Mouse (Mus musculus): ENCODE data around the gene 4833420G17Rik. TPM values are rescaled to one million over a fixed set of nuclear protein-coding genes. Genes with fewer than 3 reads are reported as not detected.
A peak's percentile ranks its signal among the peaks of the same experiment; 100 is the strongest.

The 4833420G17Rik gene
- 74.8 and 75.8 TPM in 2 replicates for polyA plus RNA-seq (2016; fragmentation: Nextera tagmentation; extraction: Ambion mirVana)

- peaks cover 15% of the 10 kb centered on the region for H3K4me1 ChIP-seq (replicated peaks)
- peak; percentile 90 for DNase-seq (ENCODE audit: low spot score)
- no peaks in the 10 kb centered on the region for H3K9me3 ChIP-seq
- 10% methylated on average over 57 of the region's 57 CpGs for WGBS
- peaks cover 46% of the 10 kb centered on the region for H3K36me3 ChIP-seq
- peak within 1 kb of the TSS; percentile 83 for H3K4me3 ChIP-seq
- H3K27ac ChIP-seq: peak within 1 kb of the TSS; percentile 89
- no peaks in the 10 kb centered on the region for H3K27me3 ChIP-seq (ENCODE audit: insufficient read depth, poor library complexity, severe bottlenecking)
Measured at GRCm38 (mm10) chr13:119462596-119463560, at the start of gene 4833420G17Rik. 4833420G17Rik (plus strand) TSS chr13:119462768.

GRCm38 (mm10) chr13:119413026-119413425 is 49.5 kb upstream of the 4833420G17Rik start:
- 22% methylated on average over 2 of the region's 2 CpGs for WGBS
- Histone ChIP-seq H3K4me1 (replicated peaks) (peaks cover 7% of the 10 kb centered on the region), H3K27ac (no peak overlapping the region), H3K4me3 (no peak overlapping the region), H3K9me3 (no peaks in the 10 kb centered on the region), H3K27me3 (ENCODE audit: insufficient read depth, poor library complexity, severe bottlenecking) (no peaks in the 10 kb centered on the region), H3K36me3 (no peaks in the 10 kb centered on the region)
- DNase-seq (ENCODE audit: low spot score): no peak

GRCm38 (mm10) chr13:119418479-119418878 is 44.1 kb upstream of the 4833420G17Rik start:
- H3K27ac ChIP-seq: no peak overlapping the region
- no peaks in the 10 kb centered on the region for H3K9me3 ChIP-seq
- H3K4me1 ChIP-seq (replicated peaks): no peaks in the 10 kb centered on the region
- H3K27me3 ChIP-seq (ENCODE audit: insufficient read depth, poor library complexity, severe bottlenecking): no peaks in the 10 kb centered on the region
- no peak overlapping the region for H3K4me3 ChIP-seq
- no peak for DNase-seq (ENCODE audit: low spot score)
- no peaks in the 10 kb centered on the region for H3K36me3 ChIP-seq
- 88% methylated on average over 3 of the region's 3 CpGs for WGBS

- H3K4me3 ChIP-seq: peak overlapping the region; percentile 97
- 26% methylated on average over 8 of the region's 8 CpGs for WGBS
- H3K27me3 ChIP-seq (ENCODE audit: insufficient read depth, poor library complexity, severe bottlenecking): no peaks in the 10 kb centered on the region
- H3K9me3 ChIP-seq: no peaks in the 10 kb centered on the region
- H3K36me3 ChIP-seq: peaks cover 34% of the 10 kb centered on the region
- peak overlapping the region; percentile 100 for H3K27ac ChIP-seq
- peaks cover 21% of the 10 kb centered on the region for H3K4me1 ChIP-seq (replicated peaks)
- DNase-seq (ENCODE audit: low spot score): no peak
Measured at GRCm38 (mm10) chr13:119430164-119430563, 32.4 kb upstream of the 4833420G17Rik start.

GRCm38 (mm10) chr13:119432041-119432440 is 30.5 kb upstream of the 4833420G17Rik start:
- WGBS: 92% methylated on average over 1 of the region's 1 CpGs

GRCm38 (mm10) chr13:119434359-119434758 is 28.2 kb upstream of the 4833420G17Rik start:
- DNase-seq (ENCODE audit: low spot score): no peak
- Histone ChIP-seq H3K27me3 (ENCODE audit: insufficient read depth, poor library complexity, severe bottlenecking) (no peaks in the 10 kb centered on the region), H3K36me3 (peaks cover 69% of the 10 kb centered on the region), H3K4me1 (replicated peaks) (peaks cover 18% of the 10 kb centered on the region), H3K27ac (no peak overlapping the region), H3K9me3 (no peaks in the 10 kb centered on the region), H3K4me3 (no peak overlapping the region)
- WGBS: 92% methylated on average over 7 of the region's 7 CpGs

More at GRCm38 (mm10) chr13:119432041-119432440, 30.5 kb upstream of the 4833420G17Rik start:
- Histone ChIP-seq H3K27ac (no peak overlapping the region), H3K4me3 (no peak overlapping the region), H3K9me3 (no peaks in the 10 kb centered on the region), H3K36me3 (peaks cover 47% of the 10 kb centered on the region), H3K4me1 (replicated peaks) (peaks cover 21% of the 10 kb centered on the region), H3K27me3 (ENCODE audit: insufficient read depth, poor library complexity, severe bottlenecking) (no peaks in the 10 kb centered on the region)
- no peak for DNase-seq (ENCODE audit: low spot score)

GRCm38 (mm10) chr13:119442244-119442643 is 20.3 kb upstream of the 4833420G17Rik start:
- Histone ChIP-seq H3K27me3 (ENCODE audit: insufficient read depth, poor library complexity, severe bottlenecking) (no peaks in the 10 kb centered on the region), H3K27ac (no peak overlapping the region), H3K9me3 (no peaks in the 10 kb centered on the region), H3K36me3 (peaks cover 98% of the 10 kb centered on the region), H3K4me1 (replicated peaks) (no peaks in the 10 kb centered on the region), H3K4me3 (no peak overlapping the region)
- DNase-seq (ENCODE audit: low spot score): no peak
- 100% methylated on average over 1 of the region's 1 CpGs for WGBS

GRCm38 (mm10) chr13:119453563-119453962 is 9.0 kb upstream of the 4833420G17Rik start:
- no peaks in the 10 kb centered on the region for H3K27me3 ChIP-seq (ENCODE audit: insufficient read depth, poor library complexity, severe bottlenecking)
- DNase-seq (ENCODE audit: low spot score): no peak
- no peaks in the 10 kb centered on the region for H3K9me3 ChIP-seq
- H3K4me1 ChIP-seq (replicated peaks): no peaks in the 10 kb centered on the region
- peaks cover 92% of the 10 kb centered on the region for H3K36me3 ChIP-seq
- 94% methylated on average over 4 of the region's 4 CpGs for WGBS
- no peak overlapping the region for H3K27ac ChIP-seq
- H3K4me3 ChIP-seq: no peak overlapping the region

GRCm38 (mm10) chr13:119455082-119455481 is 7.5 kb upstream of the 4833420G17Rik start:
- Histone ChIP-seq H3K36me3 (peaks cover 88% of the 10 kb centered on the region), H3K9me3 (no peaks in the 10 kb centered on the region), H3K4me3 (no peak overlapping the region), H3K27me3 (ENCODE audit: insufficient read depth, poor library complexity, severe bottlenecking) (no peaks in the 10 kb centered on the region), H3K27ac (no peak overlapping the region), H3K4me1 (replicated peaks) (no peaks in the 10 kb centered on the region)
- no peak for DNase-seq (ENCODE audit: low spot score)

- no peaks in the 10 kb centered on the region for H3K9me3 ChIP-seq
- 94% methylated on average over 7 of the region's 7 CpGs for WGBS
- H3K4me1 ChIP-seq (replicated peaks): no peaks in the 10 kb centered on the region
- H3K27me3 ChIP-seq (ENCODE audit: insufficient read depth, poor library complexity, severe bottlenecking): no peaks in the 10 kb centered on the region
- H3K27ac ChIP-seq: no peak overlapping the region
- no peak overlapping the region for H3K4me3 ChIP-seq
- H3K36me3 ChIP-seq: peaks cover 75% of the 10 kb centered on the region
- no peak for DNase-seq (ENCODE audit: low spot score)
Measured at GRCm38 (mm10) chr13:119456342-119456741, 6.2 kb upstream of the 4833420G17Rik start.

- Histone ChIP-seq H3K36me3 (peaks cover 44% of the 10 kb centered on the region), H3K27ac (peak overlapping the region; percentile 89), H3K9me3 (no peaks in the 10 kb centered on the region), H3K4me1 (replicated peaks) (peaks cover 15% of the 10 kb centered on the region), H3K4me3 (peak overlapping the region; percentile 83), H3K27me3 (ENCODE audit: insufficient read depth, poor library complexity, severe bottlenecking) (no peaks in the 10 kb centered on the region)
- no peak for DNase-seq (ENCODE audit: low spot score)
- WGBS: 9% methylated on average over 10 of the region's 10 CpGs
Measured at GRCm38 (mm10) chr13:119461900-119462595, 520 bp upstream of the 4833420G17Rik start.

- WGBS: 95% methylated on average over 9 of the region's 9 CpGs
- peaks cover 100% of the 10 kb centered on the region for H3K36me3 ChIP-seq
Measured at GRCm38 (mm10) chr13:119476631-119477030, 14.1 kb downstream of the 4833420G17Rik start.

GRCm38 (mm10) chr13:119477789-119478188 is 15.2 kb downstream of the 4833420G17Rik start:
- Histone ChIP-seq H3K27me3 (ENCODE audit: insufficient read depth, poor library complexity, severe bottlenecking) (no peaks in the 10 kb centered on the region), H3K36me3 (peaks cover 99% of the 10 kb centered on the region), H3K27ac (no peak overlapping the region), H3K4me1 (replicated peaks) (no peaks in the 10 kb centered on the region), H3K4me3 (no peak overlapping the region), H3K9me3 (no peaks in the 10 kb centered on the region)
- 90% methylated on average over 2 of the region's 2 CpGs for WGBS
- no peak for DNase-seq (ENCODE audit: low spot score)

More at GRCm38 (mm10) chr13:119476631-119477030, 14.1 kb downstream of the 4833420G17Rik start:
- Histone ChIP-seq H3K27ac (no peak overlapping the region), H3K27me3 (ENCODE audit: insufficient read depth, poor library complexity, severe bottlenecking) (no peaks in the 10 kb centered on the region), H3K9me3 (no peaks in the 10 kb centered on the region), H3K4me3 (no peak overlapping the region), H3K4me1 (replicated peaks) (no peaks in the 10 kb centered on the region)
- DNase-seq (ENCODE audit: low spot score): no peak

Data from hindbrain, embryonic 10.5 days (tissue).